Mouse (Mus musculus) forebrain, embryonic 14.5 days (tissue): ENCODE measurements around the gene Dhx58. TPM values are rescaled to one million over a fixed set of nuclear protein-coding genes. Genes with fewer than 3 reads are reported as not detected.
A peak's percentile ranks its signal among the peaks of the same experiment; 100 is the strongest.
"Not testable (repeated sequence)": the region's sequence is repeated elsewhere in the genome, so short reads cannot be mapped to it uniquely, and the experiment has no call there.

Experiments
- ATAC-seq: fragments of 200-750 bp; cut with Nextera tagmentation; 2 replicates; pipeline ENCODE4 v1.8.0; 2017; ENCODE audit warnings: mild to moderate bottlenecking, moderate library complexity
- DNase-seq: peaks from one replicate; pipeline ENCODE4 v3.0.0-alpha.2; 2015; ENCODE audit warnings: low spot score
- H3K27ac ChIP-seq: fragments of 300-500 bp; sonication (generic); 2 replicates; pipeline ENCODE4 v1.5.1; 2014; ENCODE audit warnings: low read depth, mild to moderate bottlenecking, control low read depth, low read length, moderate library complexity
- H3K27me3 ChIP-seq: fragments of 300-500 bp; sonication (generic); replicated peaks from 2 replicates; pipeline ENCODE4 v1.6.1; 2014; ENCODE audit warnings: low read length, control low read depth, mixed read lengths; ENCODE audit not compliant: control insufficient read depth, insufficient read depth
- H3K36me3 ChIP-seq: fragments of 300-500 bp; sonication (generic); 2 replicates; pipeline ENCODE4 v1.6.1; 2014; ENCODE audit warnings: low read length, control low read depth; ENCODE audit not compliant: control insufficient read depth, insufficient read depth
- H3K4me1 ChIP-seq: fragments of 300-500 bp; sonication (generic); 2 replicates; pipeline ENCODE4 v1.6.1; 2014; ENCODE audit warnings: antibody characterized with exemption, low read length, control low read depth; ENCODE audit not compliant: control insufficient read depth, insufficient read depth
- H3K4me2 ChIP-seq: fragments of 300-500 bp; sonication (generic); 2 replicates; pipeline ENCODE4 v1.6.1; 2014; ENCODE audit warnings: mild to moderate bottlenecking, control low read depth, low read length
- H3K4me3 ChIP-seq: fragments of 300-500 bp; sonication (generic); 2 replicates; pipeline ENCODE4 v1.5.1; 2014; ENCODE audit warnings: low read depth, low read length, control low read depth
- H3K9ac ChIP-seq: fragments of 300-500 bp; sonication (generic); 2 replicates; pipeline ENCODE4 v1.6.1; 2014; ENCODE audit warnings: mild to moderate bottlenecking, low read length, control low read depth, moderate library complexity
- H3K9me3 ChIP-seq: fragments of 300-500 bp; sonication (generic); replicated peaks from 2 replicates; pipeline ENCODE4 v1.6.1; 2016; ENCODE audit warnings: low read length, control low read depth, mixed read lengths; ENCODE audit not compliant: control insufficient read depth
- WGBS: fragments of 180-500 bp; shearing (Covaris S2); extraction: QIAGEN DNeasy Blood & Tissue Kit; methylation state at CpG from one replicate; pipeline ENCODE4 v1.1.7; 2014; 5-methylcytosine and 5-hydroxymethylcytosine counted together
- polyA plus RNA-seq: library from polyadenylated mRNA; unstranded; fragments of >200 nt; fragmentation: Nextera tagmentation; extraction: Ambion mirVana; gene quantifications from 2 replicates; pipeline ENCODE4 v1.2.1, GENCODE M21; 2014

Gene Dhx58
- polyA plus RNA-seq, 1 experiment from 2014 or later = 1.6 TPM

DNA sequence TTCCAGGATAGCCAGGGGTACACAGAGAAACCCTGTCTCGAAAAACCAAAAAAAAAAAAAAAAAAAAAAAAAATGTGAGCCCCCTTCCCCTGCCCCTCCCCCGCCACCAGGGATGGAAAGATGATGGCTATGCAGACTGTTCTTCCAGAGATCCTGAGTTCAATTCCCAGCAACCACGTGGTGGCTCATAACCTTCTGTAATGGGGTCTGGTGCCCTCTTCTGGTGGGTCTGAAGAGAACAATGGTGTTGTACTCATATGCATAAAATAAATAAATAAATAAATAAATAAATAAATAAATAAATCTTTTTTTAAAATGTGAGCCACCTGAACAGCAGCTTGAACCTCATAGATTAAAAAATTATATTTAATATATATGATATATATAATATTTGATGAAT lies 48.5 kb downstream of the Dhx58 start:
- not testable (repeated sequence) for H3K9me3 ChIP-seq, H3K27ac ChIP-seq, H3K4me2 ChIP-seq, H3K27me3 ChIP-seq, H3K4me1 ChIP-seq, DNase-seq, H3K9ac ChIP-seq, ATAC-seq, H3K36me3 ChIP-seq, H3K4me3 ChIP-seq
- 49% methylated on average over 2 of the region's 3 CpGs for WGBS

DNA sequence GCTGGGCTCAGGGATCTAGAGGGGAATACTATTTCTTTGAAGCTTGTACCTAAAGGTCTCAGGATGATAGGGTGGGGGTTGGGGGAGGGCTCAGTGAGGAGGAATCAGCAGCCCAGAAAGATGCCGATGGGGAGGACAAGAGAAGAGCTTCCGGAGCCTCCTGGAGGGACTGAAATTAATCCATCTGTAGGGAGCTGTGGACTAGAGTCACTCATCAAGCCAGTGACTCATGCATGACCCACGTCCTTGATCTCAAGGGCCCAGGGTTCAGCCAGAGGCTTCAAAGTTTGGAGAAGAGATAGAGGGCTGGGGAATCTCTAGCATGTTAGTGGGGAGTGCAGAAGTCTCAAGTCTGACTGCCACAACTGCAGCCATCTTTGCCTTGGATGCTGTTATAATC lies 52.3 kb downstream of the Dhx58 start:
- 0 out of 2 replicates have a peak, but pooled peaks cover 3% of the 10 kb centered on the region for H3K4me1 ChIP-seq

DNA sequence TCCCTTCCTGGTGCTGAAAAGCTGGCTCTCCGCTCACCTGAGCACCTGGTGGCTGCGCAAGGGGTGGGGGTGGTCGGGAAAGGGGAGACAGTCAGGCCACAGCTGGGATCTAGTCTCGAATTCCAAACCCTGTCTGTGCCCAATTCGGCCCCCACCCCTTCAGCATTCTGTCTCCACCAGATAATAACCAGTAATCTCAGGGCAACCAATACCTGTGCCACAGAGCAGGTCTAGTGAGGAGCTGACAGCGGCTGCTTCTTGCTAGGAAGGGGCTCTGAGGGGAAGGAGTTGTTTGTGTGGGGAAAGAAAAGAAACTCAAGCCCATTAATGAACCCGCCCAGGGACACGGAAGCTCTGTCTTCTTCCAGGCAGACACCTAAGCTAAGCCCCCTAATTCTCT lies 52.9 kb downstream of the Dhx58 start:
- ATAC-seq (no peak), DNase-seq (no peak)
- no peak overlapping the region for H3K9ac ChIP-seq
- H3K4me3 ChIP-seq = no peak overlapping the region
- no peak overlapping the region for H3K4me2 ChIP-seq
- 0 out of 2 replicates have a peak, but pooled peaks cover 3% of the 10 kb centered on the region for H3K27me3 ChIP-seq
- no peak overlapping the region for H3K27ac ChIP-seq
- no peaks in the 10 kb centered on the region for H3K9me3 ChIP-seq
- WGBS = 11% methylated on average over 8 of the region's 8 CpGs
- H3K36me3 ChIP-seq = no peaks in the 10 kb centered on the region
- H3K4me1 ChIP-seq = no peaks in the 10 kb centered on the region

More for the DNA sequence above, 52.3 kb downstream of the Dhx58 start:
- Histone ChIP-seq H3K27ac (no peak overlapping the region), H3K9ac (no peak overlapping the region), H3K27me3 (0 out of 2 replicates have a peak, but pooled peaks cover 3% of the 10 kb centered on the region), H3K9me3 (no peaks in the 10 kb centered on the region), H3K36me3 (no peaks in the 10 kb centered on the region), H3K4me2 (no peak overlapping the region), H3K4me3 (no peak overlapping the region)
- DNase-seq = no peak
- 12% methylated on average over 3 of the region's 3 CpGs for WGBS
- ATAC-seq = no peak

DNA sequence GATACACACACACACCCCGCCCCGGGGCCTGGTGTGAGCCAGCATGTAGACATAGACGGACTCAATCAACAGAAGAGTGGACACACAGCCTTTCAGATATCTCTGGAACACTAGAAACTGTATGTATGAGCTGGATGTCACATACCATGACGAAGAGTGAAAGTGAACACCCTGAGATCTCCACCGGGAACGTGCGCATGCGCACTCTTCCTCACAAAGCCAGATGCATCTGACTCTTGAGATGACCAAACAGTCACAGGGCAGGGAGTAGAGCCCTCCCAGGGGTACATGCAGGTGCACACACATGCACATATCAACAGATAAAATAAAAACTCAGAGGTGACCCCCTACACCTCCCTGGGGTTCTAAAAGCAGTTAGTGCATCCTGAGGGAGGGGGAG lies 55.7 kb downstream of the Dhx58 start:
- H3K9me3 ChIP-seq = no peaks in the 10 kb centered on the region
- ATAC-seq (no peak), DNase-seq (no peak)
- H3K4me1 ChIP-seq = 0 out of 2 replicates have a peak, but pooled peaks cover 2% of the 10 kb centered on the region
- no peak overlapping the region for H3K9ac ChIP-seq
- H3K4me2 ChIP-seq = no peak overlapping the region
- no peak overlapping the region for H3K4me3 ChIP-seq
- no peak overlapping the region for H3K27ac ChIP-seq
- no peaks in the 10 kb centered on the region for H3K36me3 ChIP-seq
- 87% methylated on average over 8 of the region's 8 CpGs for WGBS
- H3K27me3 ChIP-seq = 0 out of 2 replicates have a peak, but pooled peaks cover 3% of the 10 kb centered on the region

DNA sequence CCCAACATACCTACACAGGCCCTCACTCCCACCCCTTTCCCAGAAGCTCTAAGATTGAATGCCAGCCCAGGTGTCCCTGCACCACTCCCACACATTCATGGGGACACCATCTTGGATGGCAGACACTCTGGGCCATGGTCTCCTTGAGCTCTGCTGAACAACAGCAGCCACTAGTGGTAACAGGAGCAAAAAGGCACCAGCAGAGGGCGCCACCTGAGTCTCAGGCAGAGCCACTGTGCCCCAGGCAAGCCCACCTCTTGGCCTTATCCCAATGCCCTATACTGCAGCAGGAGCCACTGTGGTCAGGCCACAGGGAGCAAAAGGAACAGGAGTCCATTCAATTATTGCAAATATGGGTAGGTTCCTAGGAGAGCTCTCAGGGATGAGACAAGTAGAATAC lies 57.8 kb downstream of the Dhx58 start:
- DNase-seq (peak; percentile 46), ATAC-seq (no peak)

More for the DNA sequence above, 57.8 kb downstream of the Dhx58 start:
- no peak overlapping the region for H3K4me3 ChIP-seq
- 0 out of 2 replicates have a peak, but pooled peaks cover 3% of the 10 kb centered on the region for H3K27me3 ChIP-seq
- no peak overlapping the region for H3K4me2 ChIP-seq
- WGBS = 14% methylated on average over 1 of the region's 1 CpGs
- H3K9me3 ChIP-seq = no peaks in the 10 kb centered on the region
- 0 out of 2 replicates have a peak, but pooled peaks cover 2% of the 10 kb centered on the region for H3K4me1 ChIP-seq
- H3K9ac ChIP-seq = no peak overlapping the region
- H3K27ac ChIP-seq = no peak overlapping the region
- H3K36me3 ChIP-seq = no peaks in the 10 kb centered on the region

Other genes starting within 250 kb of the Dhx58 start
- gene Klhl11, start 231.5 kb downstream of the Dhx58 start, polyA plus RNA-seq = 15.2 and 19.8 TPM in 2 replicates
- 198 and 208 TPM in 2 replicates for gene Acly, start 176.3 kb downstream of the Dhx58 start, polyA plus RNA-seq
- gene Ttc25, start 158.7 kb downstream of the Dhx58 start, polyA plus RNA-seq = 1.7 and 2.5 TPM in 2 replicates
- 22.0 and 25.6 TPM in 2 replicates for gene Cnp, start 129.4 kb downstream of the Dhx58 start, polyA plus RNA-seq
- gene Nkiras2, start 85.0 kb downstream of the Dhx58 start, polyA plus RNA-seq = 111 and 122 TPM in 2 replicates
- gene Dnajc7, start 84.1 kb downstream of the Dhx58 start, polyA plus RNA-seq = 77.3 and 82.5 TPM in 2 replicates
- 0.10 TPM in 1 of 2 replicates, not detected in the other for gene Zfp385c, start 11.8 kb downstream of the Dhx58 start, polyA plus RNA-seq
- gene Kat2a, start 8.2 kb upstream of the Dhx58 start, polyA plus RNA-seq = 32.6 and 47.3 TPM in 2 replicates
- gene Hspb9, start 9.6 kb upstream of the Dhx58 start, polyA plus RNA-seq = 0.53 TPM in 1 of 2 replicates, not detected in the other
- gene Rab5c, start 33.9 kb upstream of the Dhx58 start, polyA plus RNA-seq = 133 and 142 TPM in 2 replicates
- 3.5 and 4.4 TPM in 2 replicates for gene Kcnh4, start 55.7 kb upstream of the Dhx58 start, polyA plus RNA-seq
- 0.53 and 1.4 TPM in 2 replicates for gene Hcrt, start 58.7 kb upstream of the Dhx58 start, polyA plus RNA-seq
- 0.94 and 1.7 TPM in 2 replicates for gene Ghdc, start 66.7 kb upstream of the Dhx58 start, polyA plus RNA-seq
- 10.9 and 11.4 TPM in 2 replicates for gene Stat5b, start 146.5 kb upstream of the Dhx58 start, polyA plus RNA-seq
- 0.69 and 0.96 TPM in 2 replicates for gene Stat5a, start 155.1 kb upstream of the Dhx58 start, polyA plus RNA-seq
- 23.3 and 26.4 TPM in 2 replicates for gene Stat3, start 235.3 kb upstream of the Dhx58 start, polyA plus RNA-seq